Mouse (Mus musculus) cerebellum, postnatal 14 days (tissue): ENCODE data around the gene Cdc14b.
A peak's percentile ranks its signal among the peaks of the same experiment; 100 is the strongest.

Experiments used
- DNase-seq, 2 experiments: peaks; one replicate each; pipeline ENCODE4 v3.0.0; 2021; ENCODE audit warnings: mixed read lengths in 2 of 2

Gene Cdc14b

GRCm38 (mm10) chr13:64233139-64233538, 42.0 kb downstream of the Cdc14b start:
- no peak for DNase-seq

GRCm38 (mm10) chr13:64226725-64227124, 48.4 kb downstream of the Cdc14b start:
- no peak for DNase-seq

- no peak for DNase-seq
These were observed 49.4 kb downstream of the Cdc14b start for GRCm38 (mm10) chr13:64225738-64226137.

GRCm38 (mm10) chr13:64214891-64215290, 60.2 kb downstream of the Cdc14b start:
- DNase-seq, result no peak

GRCm38 (mm10) chr13:64211995-64212603, 63.0 kb downstream of the Cdc14b start:
- no peak for DNase-seq

GRCm38 (mm10) chr13:64208146-64208545, 66.9 kb downstream of the Cdc14b start:
- no peak for DNase-seq

- no peak for DNase-seq
These were observed 69.9 kb downstream of the Cdc14b start for GRCm38 (mm10) chr13:64205186-64205585.

- DNase-seq, result peak in 1 of 2 experiments; percentile 22
These were observed 70.4 kb downstream of the Cdc14b start for GRCm38 (mm10) chr13:64204726-64205125.

- no peak for DNase-seq
These were observed 74.2 kb downstream of the Cdc14b start for GRCm38 (mm10) chr13:64200911-64201310.

- no peak for DNase-seq
These were observed 76.8 kb downstream of the Cdc14b start for GRCm38 (mm10) chr13:64198310-64198709.

- no peak for DNase-seq
These were observed 77.2 kb downstream of the Cdc14b start for GRCm38 (mm10) chr13:64197899-64198298.

GRCm38 (mm10) chr13:64187065-64187464, 88.0 kb downstream of the Cdc14b start:
- DNase-seq, result no peak

GRCm38 (mm10) chr13:64186516-64186915, 88.6 kb downstream of the Cdc14b start:
- no peak for DNase-seq

GRCm38 (mm10) chr13:64185586-64185985, 89.5 kb downstream of the Cdc14b start:
- DNase-seq, result no peak

GRCm38 (mm10) chr13:64185176-64185575, 89.9 kb downstream of the Cdc14b start:
- DNase-seq, result no peak

GRCm38 (mm10) chr13:64184361-64184760, 90.7 kb downstream of the Cdc14b start:
- DNase-seq, result no peak

GRCm38 (mm10) chr13:64183583-64183982, 91.5 kb downstream of the Cdc14b start:
- no peak for DNase-seq

- DNase-seq, result no peak
These were observed 93.0 kb downstream of the Cdc14b start for GRCm38 (mm10) chr13:64182091-64182490.

GRCm38 (mm10) chr13:64180888-64181287, 94.2 kb downstream of the Cdc14b start:
- peak; percentile 68 to 81 for DNase-seq

GRCm38 (mm10) chr13:64180300-64180699, 94.8 kb downstream of the Cdc14b start:
- no peak for DNase-seq

GRCm38 (mm10) chr13:64178746-64179652, 96.1 kb downstream of the Cdc14b start:
- DNase-seq, result no peak

GRCm38 (mm10) chr13:64178000-64178399, 97.1 kb downstream of the Cdc14b start:
- DNase-seq, result no peak

- peak in 1 of 2 experiments; percentile 54 for DNase-seq
These were observed 105.3 kb downstream of the Cdc14b start for GRCm38 (mm10) chr13:64169746-64170145.

GRCm38 (mm10) chr13:64163147-64163715, 111.9 kb downstream of the Cdc14b start:
- peak in 1 of 2 experiments; percentile 19 for DNase-seq
